Mouse (Mus musculus): Measurements from ENCODE around the gene Ppp1r21.

DNA sequence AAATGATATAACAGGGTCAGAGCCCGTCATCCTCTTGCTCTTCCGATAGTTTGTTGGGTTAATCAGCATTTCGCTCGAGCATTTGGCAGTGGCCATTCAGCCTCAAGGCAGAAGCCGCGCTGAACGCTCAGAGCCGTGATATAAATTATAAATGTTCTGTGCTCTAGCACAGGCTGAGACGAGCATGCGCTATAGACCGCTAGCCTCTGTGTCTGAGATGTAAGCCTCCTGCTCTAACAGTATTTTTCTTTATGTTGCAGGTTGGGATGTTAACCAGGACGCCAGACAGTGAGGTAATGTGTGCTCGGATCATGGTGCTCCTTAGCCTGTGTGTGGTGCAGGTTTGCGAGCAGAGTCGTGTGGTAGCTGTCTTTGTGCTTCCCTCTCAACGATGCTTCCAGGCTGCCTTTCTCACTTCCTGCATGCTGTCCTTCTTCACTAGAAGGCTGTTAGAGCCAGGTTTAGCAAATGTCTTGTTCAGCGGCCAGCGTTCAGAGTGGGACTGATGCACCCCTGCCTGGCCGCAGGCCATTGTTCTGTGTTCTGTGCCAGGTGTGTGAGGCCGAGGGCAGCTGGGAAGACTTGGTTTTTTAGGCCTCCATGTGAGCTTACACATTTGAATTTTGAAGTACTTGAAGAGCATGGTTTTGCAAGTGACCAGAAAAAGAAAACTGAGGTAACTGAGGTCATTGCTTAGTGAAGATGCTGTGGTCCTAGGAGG is 48.8 kb downstream of the Ppp1r21 start:
- TF ChIP-seq POLR2A (IDR thresholded peaks at IDR 0.05; ENCODE audit: low read depth, low read length) (no peak), CTCF (conservative IDR thresholded peaks at IDR 0.05; ENCODE audit: insufficient read depth, insufficient read length, low read depth, low read length) (no peak)
